Mouse (Mus musculus): ENCODE measurements around the gene Ccnk.

- TF ChIP-seq TCF12 (IDR thresholded peaks at IDR 0.05; ENCODE audit: insufficient read depth, poor library complexity, severe bottlenecking) (no peak), POLR2A (IDR thresholded peaks at IDR 0.05; ENCODE audit: insufficient read length, low read depth) (no peak), USF1 (IDR thresholded peaks at IDR 0.05; ENCODE audit: low read depth) (no peak), MAX (IDR thresholded peaks at IDR 0.05; ENCODE audit: low read depth) (no peak), POLR2AphosphoS2 (IDR thresholded peaks at IDR 0.05; ENCODE audit: insufficient read length, low read depth) (no peak), CEBPB (IDR thresholded peaks at IDR 0.05; ENCODE audit: insufficient read depth, poor library complexity, severe bottlenecking) (no peak), MYOD1 (IDR thresholded peaks at IDR 0.05; ENCODE audit: control insufficient read depth in 1 of 3, insufficient read length in 2 of 3, low read depth in 2 of 3) (no peak), E2F4 (IDR thresholded peaks at IDR 0.05; ENCODE audit: insufficient read depth) (no peak), MYOG (IDR thresholded peaks at IDR 0.05; ENCODE audit: control insufficient read depth in 1 of 3, insufficient read depth in 1 of 3, insufficient read length in 2 of 3, low read depth in 2 of 3) (no peak)
Measured at GRCm38 (mm10) chr12:108249522-108249921, 70.1 kb downstream of the Ccnk start.

Measured in myocyte (in vitro differentiated cells).